Mouse (Mus musculus): ENCODE data around the gene Tmem114.
A peak's percentile ranks its signal among the peaks of the same experiment; 100 is the strongest.

The Tmem114 gene

GRCm38 (mm10) chr16:8424971-8425330 is at the start of gene Tmem114:
Tmem114 (minus strand) TSS chr16:8425136.
- peak in 1 of 2 experiments; percentile 35 for DNase-seq (ENCODE audit: low spot score in 2 of 2)

GRCm38 (mm10) chr16:8470603-8471481 is 45.9 kb upstream of the Tmem114 start, which contains the start of gene Mettl22:
Mettl22 (plus strand) TSS chr16:8470788.
- DNase-seq (ENCODE audit: low spot score in 2 of 2) = peak; percentile 85 to 88

- no peak for DNase-seq (ENCODE audit: low spot score in 2 of 2)
Measured at GRCm38 (mm10) chr16:8470132-8470531, 45.2 kb upstream of the Tmem114 start.

- DNase-seq (ENCODE audit: low spot score in 2 of 2) = peak; percentile 57 to 66
Measured at GRCm38 (mm10) chr16:8459098-8459497, 34.2 kb upstream of the Tmem114 start.

GRCm38 (mm10) chr16:8458391-8458790 is 33.5 kb upstream of the Tmem114 start:
- DNase-seq (ENCODE audit: low spot score in 2 of 2) = no peak

GRCm38 (mm10) chr16:8455221-8455620 is 30.3 kb upstream of the Tmem114 start:
- DNase-seq (ENCODE audit: low spot score in 2 of 2) = no peak

GRCm38 (mm10) chr16:8453301-8453700 is 28.4 kb upstream of the Tmem114 start:
- DNase-seq (ENCODE audit: low spot score in 2 of 2) = no peak

- DNase-seq (ENCODE audit: low spot score in 2 of 2) = no peak
Measured at GRCm38 (mm10) chr16:8446256-8446655, 21.3 kb upstream of the Tmem114 start.

- no peak for DNase-seq (ENCODE audit: low spot score in 2 of 2)
Measured at GRCm38 (mm10) chr16:8444911-8445310, 20.0 kb upstream of the Tmem114 start.

- no peak for DNase-seq (ENCODE audit: low spot score in 2 of 2)
Measured at GRCm38 (mm10) chr16:8432616-8433015, 7.7 kb upstream of the Tmem114 start.

- no peak for DNase-seq (ENCODE audit: low spot score in 2 of 2)
Measured at GRCm38 (mm10) chr16:8429531-8429930, 4.6 kb upstream of the Tmem114 start.

GRCm38 (mm10) chr16:8425736-8426135 is 800 bp upstream of the Tmem114 start:
- DNase-seq (ENCODE audit: low spot score in 2 of 2) = no peak

GRCm38 (mm10) chr16:8424161-8424970 is 570 bp downstream of the Tmem114 start:
- peak; percentile 61 to 74 for DNase-seq (ENCODE audit: low spot score in 2 of 2)

GRCm38 (mm10) chr16:8423626-8424114 is 1.3 kb downstream of the Tmem114 start:
- no peak for DNase-seq (ENCODE audit: low spot score in 2 of 2)

GRCm38 (mm10) chr16:8420842-8421241 is 4.1 kb downstream of the Tmem114 start:
- no peak for DNase-seq (ENCODE audit: low spot score in 2 of 2)

GRCm38 (mm10) chr16:8420381-8420780 is 4.6 kb downstream of the Tmem114 start:
- DNase-seq (ENCODE audit: low spot score in 2 of 2) = no peak

GRCm38 (mm10) chr16:8419666-8420065 is 5.3 kb downstream of the Tmem114 start:
- DNase-seq (ENCODE audit: low spot score in 2 of 2) = no peak

GRCm38 (mm10) chr16:8418126-8418525 is 6.8 kb downstream of the Tmem114 start:
- no peak for DNase-seq (ENCODE audit: low spot score in 2 of 2)

- peak in 1 of 2 experiments; percentile 21 for DNase-seq (ENCODE audit: low spot score in 2 of 2)
Measured at GRCm38 (mm10) chr16:8417011-8417720, 7.8 kb downstream of the Tmem114 start.

GRCm38 (mm10) chr16:8415996-8416395 is 8.9 kb downstream of the Tmem114 start:
- no peak for DNase-seq (ENCODE audit: low spot score in 2 of 2)

- no peak for DNase-seq (ENCODE audit: low spot score in 2 of 2)
Measured at GRCm38 (mm10) chr16:8413441-8413840, 11.5 kb downstream of the Tmem114 start.

GRCm38 (mm10) chr16:8412213-8412612 is 12.7 kb downstream of the Tmem114 start:
- DNase-seq (ENCODE audit: low spot score in 2 of 2) = peak; percentile 36 to 52
